Mouse (Mus musculus) ES-Bruce4 (cell line): ENCODE measurements at regions not wholly inside any gene's neighbourhood (a gene's known extent, or its start where the extent isn't known, plus 50 kb on each side); places are given as distances from the start of the nearest gene placed in this dataset.

Experiments used
- H3K27ac ChIP-seq: 2 replicates; pipeline ENCODE4 v1.5.1; 2012; ENCODE audit warnings: low read length, inconsistent platforms; ENCODE audit not compliant: insufficient read depth
- H3K27me3 ChIP-seq: 2 replicates; pipeline ENCODE4 v1.6.1; 2012; ENCODE audit warnings: mild to moderate bottlenecking, low read length, inconsistent platforms; ENCODE audit not compliant: control insufficient read depth, poor library complexity, insufficient read depth, severe bottlenecking
- H3K36me3 ChIP-seq: 2 replicates; pipeline ENCODE4 v1.6.1; 2012; ENCODE audit warnings: inconsistent platforms, mild to moderate bottlenecking, low read length, moderate library complexity; ENCODE audit not compliant: control insufficient read depth, poor library complexity, insufficient read depth, severe bottlenecking
- H3K4me1 ChIP-seq: one replicate; pipeline ENCODE4 v1.8.1; 2011; ENCODE audit warnings: low read length; ENCODE audit not compliant: control insufficient read depth, insufficient read depth
- H3K4me3 ChIP-seq: 2 replicates; pipeline ENCODE4 v1.5.1; 2011; ENCODE audit warnings: low read depth, mild to moderate bottlenecking, low read length
- H3K9ac ChIP-seq: 2 replicates; pipeline ENCODE4 v1.6.1; 2012; ENCODE audit warnings: low read depth, mild to moderate bottlenecking, inconsistent platforms; ENCODE audit not compliant: poor library complexity, severe bottlenecking
- H3K9me3 ChIP-seq: replicated peaks from 2 replicates; pipeline ENCODE4 v1.6.1; 2012; ENCODE audit warnings: mild to moderate bottlenecking, low read length, inconsistent platforms; ENCODE audit not compliant: control insufficient read depth, poor library complexity, insufficient read depth, severe bottlenecking
- CTCF ChIP-seq: IDR thresholded peaks from one replicate; pipeline ENCODE4 v1.8.1; 2011; ENCODE audit warnings: low read depth, low read length
- EP300 ChIP-seq: IDR thresholded peaks from 2 replicates; pipeline ENCODE4 v1.6.1; 2011; ENCODE audit warnings: low read depth, low read length; ENCODE audit not compliant: insufficient read depth
- POLR2A ChIP-seq: IDR thresholded peaks from one replicate; pipeline ENCODE4 v1.8.1; 2011; ENCODE audit warnings: low read length; ENCODE audit not compliant: insufficient read depth

- H3K9ac ChIP-seq: no peak overlapping the region
- no peaks in the 10 kb centered on the region for H3K4me1 ChIP-seq
- no peaks in the 10 kb centered on the region for H3K27me3 ChIP-seq
- H3K27ac ChIP-seq: no peak overlapping the region
- no peaks in the 10 kb centered on the region for H3K36me3 ChIP-seq
- TF ChIP-seq POLR2A: no peak
- no peak for TF ChIP-seq EP300
- no peak for TF ChIP-seq CTCF
- H3K4me3 ChIP-seq: no peak overlapping the region
- no peaks in the 10 kb centered on the region for H3K9me3 ChIP-seq
Measured at GRCm38 (mm10) chr3:140085385-140085784, 879.9 kb downstream of the Stpg2 start.

GRCm38 (mm10) chr3:140088019-140088418, 882.5 kb downstream of the Stpg2 start:
- H3K4me3 ChIP-seq: no peak overlapping the region

GRCm38 (mm10) chr3:140091900-140092299, 886.4 kb downstream of the Stpg2 start:
- Histone ChIP-seq H3K9me3 (no peaks in the 10 kb centered on the region), H3K9ac (no peak overlapping the region), H3K27me3 (no peaks in the 10 kb centered on the region), H3K36me3 (no peaks in the 10 kb centered on the region), H3K4me3 (no peak overlapping the region), H3K27ac (no peak overlapping the region), H3K4me1 (no peaks in the 10 kb centered on the region)
- TF ChIP-seq CTCF (no peak), EP300 (no peak), POLR2A (no peak)

More at GRCm38 (mm10) chr3:140088019-140088418, 882.5 kb downstream of the Stpg2 start:
- H3K27ac ChIP-seq: no peak overlapping the region
- no peaks in the 10 kb centered on the region for H3K36me3 ChIP-seq
- H3K27me3 ChIP-seq: no peaks in the 10 kb centered on the region
- TF ChIP-seq EP300 (no peak), CTCF (no peak), POLR2A (no peak)
- H3K4me1 ChIP-seq: no peaks in the 10 kb centered on the region
- H3K9me3 ChIP-seq: no peaks in the 10 kb centered on the region
- H3K9ac ChIP-seq: no peak overlapping the region

GRCm38 (mm10) chr3:140096854-140097540, 891.5 kb downstream of the Stpg2 start:
- no peaks in the 10 kb centered on the region for H3K36me3 ChIP-seq
- H3K27ac ChIP-seq: no peak overlapping the region
- no peaks in the 10 kb centered on the region for H3K27me3 ChIP-seq
- H3K9me3 ChIP-seq: no peaks in the 10 kb centered on the region
- no peak for TF ChIP-seq POLR2A
- no peak for TF ChIP-seq CTCF
- TF ChIP-seq EP300: no peak
- H3K9ac ChIP-seq: no peak overlapping the region
- no peak overlapping the region for H3K4me3 ChIP-seq
- H3K4me1 ChIP-seq: no peaks in the 10 kb centered on the region

- Histone ChIP-seq H3K4me3 (no peak overlapping the region), H3K9me3 (no peaks in the 10 kb centered on the region), H3K36me3 (no peaks in the 10 kb centered on the region), H3K9ac (no peak overlapping the region), H3K27ac (no peak overlapping the region), H3K4me1 (no peaks in the 10 kb centered on the region), H3K27me3 (no peaks in the 10 kb centered on the region)
- no peak for TF ChIP-seq POLR2A
- TF ChIP-seq EP300: no peak
- TF ChIP-seq CTCF: no peak
Measured at GRCm38 (mm10) chr3:140109401-140109800, 903.9 kb downstream of the Stpg2 start.

GRCm38 (mm10) chr3:140111414-140112172, 906.1 kb downstream of the Stpg2 start:
- no peak for TF ChIP-seq POLR2A
- no peaks in the 10 kb centered on the region for H3K9me3 ChIP-seq

More at GRCm38 (mm10) chr3:140111414-140112172, 906.1 kb downstream of the Stpg2 start:
- Histone ChIP-seq H3K9ac (no peak overlapping the region), H3K36me3 (no peaks in the 10 kb centered on the region), H3K27me3 (no peaks in the 10 kb centered on the region), H3K4me1 (no peaks in the 10 kb centered on the region), H3K27ac (no peak overlapping the region), H3K4me3 (no peak overlapping the region)
